Mouse (Mus musculus): ENCODE measurements around the gene Impdh2. TPM values are rescaled to one million over a fixed set of nuclear protein-coding genes. Genes with fewer than 3 reads are reported as not detected.
A peak's percentile ranks its signal among the peaks of the same experiment; 100 is the strongest.

The Impdh2 gene
- polyA plus RNA-seq, 1 experiment, result 70.6 TPM

- WGBS, result 10% methylated on average over 35 of the region's 35 CpGs
- Histone ChIP-seq H3K4me1 (ENCODE audit: control insufficient read depth, insufficient read depth, low read length) (peaks cover 10% of the 10 kb centered on the region), H3K4me3 (replicated peaks; ENCODE audit: insufficient read depth, low read depth, low read length) (peak overlapping the region; percentile 92), H3K27ac (ENCODE audit: insufficient read depth, low read length) (peak overlapping the region; percentile 34), H3K27me3 (ENCODE audit: control insufficient read depth, insufficient read depth, low read length) (no peaks in the 10 kb centered on the region)
- no peak for DNase-seq
- TF ChIP-seq CTCF (IDR thresholded peaks at IDR 0.05; ENCODE audit: borderline replicate concordance, insufficient read depth, low read depth, low read length) (no peak), POLR2A (IDR thresholded peaks at IDR 0.05; ENCODE audit: borderline replicate concordance, insufficient read depth, low read length) (no peak)
Measured at GRCm38 (mm10) chr9:108565881-108566814, 6.1 kb downstream of the Impdh2 start.

GRCm38 (mm10) chr9:108566815-108567776, 7.0 kb downstream of the Impdh2 start, which contains the start of gene Ndufaf3:
Ndufaf3 (minus strand) TSS chr9:108567434.
- H3K27ac ChIP-seq (ENCODE audit: insufficient read depth, low read length), result peak within 1 kb of the TSS; percentile 78
- under 1% methylated on average over 73 of the region's 73 CpGs for WGBS
- H3K4me3 ChIP-seq (replicated peaks; ENCODE audit: insufficient read depth, low read depth, low read length), result peak within 1 kb of the TSS; percentile 92
- H3K27me3 ChIP-seq (ENCODE audit: control insufficient read depth, insufficient read depth, low read length), result no peaks in the 10 kb centered on the region
- TF ChIP-seq CTCF (IDR thresholded peaks at IDR 0.05; ENCODE audit: borderline replicate concordance, insufficient read depth, low read depth, low read length) (peak; percentile 91), POLR2A (IDR thresholded peaks at IDR 0.05; ENCODE audit: borderline replicate concordance, insufficient read depth, low read length) (peak; percentile 97)
- H3K4me1 ChIP-seq (ENCODE audit: control insufficient read depth, insufficient read depth, low read length), result peaks cover 8% of the 10 kb centered on the region
- DNase-seq, result peak; percentile 96 to 98

GRCm38 (mm10) chr9:108567931-108568419, 7.9 kb downstream of the Impdh2 start:
- TF ChIP-seq CTCF (IDR thresholded peaks at IDR 0.05; ENCODE audit: borderline replicate concordance, insufficient read depth, low read depth, low read length) (no peak), POLR2A (IDR thresholded peaks at IDR 0.05; ENCODE audit: borderline replicate concordance, insufficient read depth, low read length) (no peak)
- H3K27me3 ChIP-seq (ENCODE audit: control insufficient read depth, insufficient read depth, low read length), result no peaks in the 10 kb centered on the region
- peak overlapping the region; percentile 92 for H3K4me3 ChIP-seq (replicated peaks; ENCODE audit: insufficient read depth, low read depth, low read length)
- H3K27ac ChIP-seq (ENCODE audit: insufficient read depth, low read length), result peak overlapping the region; percentile 57; the same call in 1 of the 2 replicates
- WGBS, result 14% methylated on average over 18 of the region's 18 CpGs
- no peak for DNase-seq
- peaks cover 8% of the 10 kb centered on the region for H3K4me1 ChIP-seq (ENCODE audit: control insufficient read depth, insufficient read depth, low read length)

GRCm38 (mm10) chr9:108568511-108568921, 8.4 kb downstream of the Impdh2 start:
- Histone ChIP-seq H3K27ac (ENCODE audit: insufficient read depth, low read length) (no peak overlapping the region), H3K27me3 (ENCODE audit: control insufficient read depth, insufficient read depth, low read length) (no peaks in the 10 kb centered on the region), H3K4me1 (ENCODE audit: control insufficient read depth, insufficient read depth, low read length) (peaks cover 8% of the 10 kb centered on the region), H3K4me3 (replicated peaks; ENCODE audit: insufficient read depth, low read depth, low read length) (no peak overlapping the region)
- WGBS, result 81% methylated on average over 17 of the region's 17 CpGs
- no peak for DNase-seq
- TF ChIP-seq CTCF (IDR thresholded peaks at IDR 0.05; ENCODE audit: borderline replicate concordance, insufficient read depth, low read depth, low read length), result no peak
- TF ChIP-seq POLR2A (IDR thresholded peaks at IDR 0.05; ENCODE audit: borderline replicate concordance, insufficient read depth, low read length), result no peak

GRCm38 (mm10) chr9:108569381-108570206, 9.5 kb downstream of the Impdh2 start, which contains the start of gene Dalrd3:
Dalrd3 (plus strand) TSS chr9:108569886.
- Histone ChIP-seq H3K27me3 (ENCODE audit: control insufficient read depth, insufficient read depth, low read length) (no peaks in the 10 kb centered on the region), H3K4me3 (replicated peaks; ENCODE audit: insufficient read depth, low read depth, low read length) (peak within 1 kb of the TSS; percentile 66), H3K4me1 (ENCODE audit: control insufficient read depth, insufficient read depth, low read length) (peaks cover 8% of the 10 kb centered on the region), H3K27ac (ENCODE audit: insufficient read depth, low read length) (no peak within 1 kb of the TSS)
- DNase-seq, result peak; percentile 88 to 94
- WGBS, result 5% methylated on average over 42 of the region's 42 CpGs
- TF ChIP-seq CTCF (IDR thresholded peaks at IDR 0.05; ENCODE audit: borderline replicate concordance, insufficient read depth, low read depth, low read length) (no peak), POLR2A (IDR thresholded peaks at IDR 0.05; ENCODE audit: borderline replicate concordance, insufficient read depth, low read length) (peak; percentile 33; the same call in 1 of the 2 replicates)

- DNase-seq, result peak; percentile 69 to 74
Measured at GRCm38 (mm10) chr9:108570207-108570896, 10.3 kb downstream of the Impdh2 start.

More at GRCm38 (mm10) chr9:108570207-108570896, 10.3 kb downstream of the Impdh2 start:
- peaks cover 8% of the 10 kb centered on the region for H3K4me1 ChIP-seq (ENCODE audit: control insufficient read depth, insufficient read depth, low read length)
- H3K27me3 ChIP-seq (ENCODE audit: control insufficient read depth, insufficient read depth, low read length), result no peaks in the 10 kb centered on the region
- 1% methylated on average over 40 of the region's 40 CpGs for WGBS
- H3K4me3 ChIP-seq (replicated peaks; ENCODE audit: insufficient read depth, low read depth, low read length), result peak overlapping the region; percentile 66
- no peak overlapping the region for H3K27ac ChIP-seq (ENCODE audit: insufficient read depth, low read length)
- TF ChIP-seq CTCF (IDR thresholded peaks at IDR 0.05; ENCODE audit: borderline replicate concordance, insufficient read depth, low read depth, low read length) (peak; percentile 67), POLR2A (IDR thresholded peaks at IDR 0.05; ENCODE audit: borderline replicate concordance, insufficient read depth, low read length) (no peak)
